ENCODE assay signal across 8 mouse cellular contexts in the genomic region with DNA sequence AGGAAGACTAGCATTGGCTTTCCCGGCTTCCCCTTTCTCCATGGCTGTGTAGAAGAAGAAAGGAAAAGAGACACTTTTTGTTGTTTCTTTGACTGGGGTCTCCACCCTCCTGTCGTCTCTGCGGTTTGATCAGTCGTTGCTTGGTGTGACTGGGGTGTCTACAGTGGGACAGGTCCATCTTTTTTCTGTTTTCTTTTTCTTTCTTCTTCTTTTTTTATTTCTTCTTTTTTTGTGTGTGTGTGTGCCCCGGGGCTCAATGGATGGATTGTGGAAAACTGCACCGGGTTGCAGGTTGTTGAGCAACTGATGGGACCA. TPM values are rescaled to one million over a fixed set of nuclear protein-coding genes. Genes with fewer than 3 reads are reported as not detected.
A peak's percentile ranks its signal among the peaks of the same experiment; 100 is the strongest.
DNase-seq lines count a peak whose midpoint lies in the region; ATAC-seq and TF ChIP-seq lines count a peak whose summit lies in the region.

No protein-coding gene starts in this region.

- no peak for ATAC-seq in heart, embryonic 11.5 days (replicated peaks; ENCODE audit: insufficient number of reproducible peaks, low FRiP score, low TSS enrichment)
- peak; percentile 10; the same call in 1 of the 2 replicates for ATAC-seq in hindbrain, embryonic 11.5 days (ENCODE audit: low FRiP score)

- in situ Hi-C loops in ES-E14 (cut with MboI; ENCODE audit: low sequenced_read_pairs in 2 of 2, unreplicated experiment in 2 of 2): no loop called here

- H3K27ac ChIP-seq in heart, embryonic 11.5 days (ENCODE audit: low read depth, low read length): no peak overlapping the region
- H3K27ac ChIP-seq in ES-E14 (ENCODE audit: insufficient read depth, low read depth, low read length, poor library complexity, severe bottlenecking): no peak overlapping the region
- peak overlapping the region; percentile 97 for H3K27ac ChIP-seq in hindbrain, embryonic 11.5 days (ENCODE audit: low read depth, low read length)
- no peak overlapping the region for H3K27ac ChIP-seq in thymus, adult 2 months (ENCODE audit: control insufficient read depth, insufficient read depth, low read length)

- H3K36me3 ChIP-seq in heart, embryonic 11.5 days (ENCODE audit: control insufficient read depth, insufficient read depth, low read length): no peaks in the 10 kb centered on the region
- H3K36me3 ChIP-seq in ES-E14 (ENCODE audit: control insufficient read depth, insufficient read depth, low read length, poor library complexity, severe bottlenecking): no peaks in the 10 kb centered on the region
- no peaks in the 10 kb centered on the region for H3K36me3 ChIP-seq in hindbrain, embryonic 11.5 days (ENCODE audit: control insufficient read depth, insufficient read depth, low read length)
- no peaks in the 10 kb centered on the region for H3K36me3 ChIP-seq in megakaryocyte, embryonic 14.5 days (replicated peaks; ENCODE audit: low read length)
- H3K36me3 ChIP-seq in thymus, adult 2 months (ENCODE audit: control insufficient read depth, insufficient read depth, low read length): no peaks in the 10 kb centered on the region

- peaks cover 5% of the 10 kb centered on the region; the same call in 1 of the 2 replicates for H3K27me3 ChIP-seq in heart, embryonic 11.5 days (ENCODE audit: control insufficient read depth, insufficient read depth, low read length)
- H3K27me3 ChIP-seq in hindbrain, embryonic 11.5 days (ENCODE audit: control insufficient read depth, insufficient read depth, low read length): no peaks in the 10 kb centered on the region
- peaks cover 63% of the 10 kb centered on the region for H3K27me3 ChIP-seq in megakaryocyte, embryonic 14.5 days (replicated peaks)
- no peaks in the 10 kb centered on the region; the same call in 1 of the 2 replicates for H3K27me3 ChIP-seq in thymus, adult 2 months (ENCODE audit: control insufficient read depth, insufficient read depth, low read length)

- no peak for TF ChIP-seq CTCF in thymus, adult 2 months (IDR thresholded peaks at IDR 0.05; ENCODE audit: borderline replicate concordance, control insufficient read depth, extremely low read depth, insufficient read depth, low read length, poor library complexity)

- peak overlapping the region; percentile 73 for H3K4me3 ChIP-seq in heart, embryonic 11.5 days (ENCODE audit: low read depth, low read length)
- H3K4me3 ChIP-seq in ES-E14 (ENCODE audit: insufficient read depth in 1 of 2, low read depth in 1 of 2, low read length in 2 of 2, poor library complexity in 1 of 2, severe bottlenecking in 1 of 2): peak overlapping the region; percentile 23 to 64; a peak in 2 of 4 replicates
- peak overlapping the region; percentile 79 for H3K4me3 ChIP-seq in hindbrain, embryonic 11.5 days (ENCODE audit: low read depth, low read length)
- H3K4me3 ChIP-seq in megakaryocyte, embryonic 14.5 days (replicated peaks): peak overlapping the region; percentile 90
- no peak overlapping the region for H3K4me3 ChIP-seq in thymus, adult 2 months (ENCODE audit: control insufficient read depth, insufficient read depth, low read length)

- H3K4me2 ChIP-seq in heart, embryonic 11.5 days: peak overlapping the region; percentile 92
- peak overlapping the region; percentile 93 for H3K4me2 ChIP-seq in hindbrain, embryonic 11.5 days (replicated peaks; ENCODE audit: low read depth, low read length)

- 2% methylated on average over 6 of the region's 6 CpGs for WGBS in heart, embryonic 11.5 days (ENCODE audit: insufficient replicate concordance)
- 0% methylated on average over 6 of the region's 6 CpGs for WGBS in hindbrain, embryonic 11.5 days
- 4% methylated on average over 6 of the region's 6 CpGs for WGBS in thymus, adult 2 months

- peaks cover 12% of the 10 kb centered on the region for H3K4me1 ChIP-seq in heart, embryonic 11.5 days (ENCODE audit: control insufficient read depth, insufficient read depth, low read length)
- H3K4me1 ChIP-seq in ES-E14 (ENCODE audit: control insufficient read depth in 2 of 2, insufficient read depth in 2 of 2, low read length in 2 of 2, poor library complexity in 1 of 2): peaks cover 0 to 2% of the 10 kb centered on the region in 2 experiments; a peak in 1 of 4 replicates
- peaks cover 4% of the 10 kb centered on the region; the same call in 1 of the 2 replicates for H3K4me1 ChIP-seq in hindbrain, embryonic 11.5 days (replicated peaks; ENCODE audit: control insufficient read depth, insufficient read depth, low read length)
- peaks cover 28% of the 10 kb centered on the region for H3K4me1 ChIP-seq in megakaryocyte, embryonic 14.5 days
- no peaks in the 10 kb centered on the region for H3K4me1 ChIP-seq in thymus, adult 2 months (replicated peaks; ENCODE audit: control insufficient read depth, insufficient read depth, low read length)

- DNase-seq in heart, adult 9 months (ENCODE audit: low spot score in 2 of 2): no peak
- DNase-seq in ES-E14 (ENCODE audit: low read depth, low spot score): no peak
- DNase-seq in hindbrain, embryonic 11.5 days (ENCODE audit: low spot score): no peak
- DNase-seq in thymus, adult 2 months: no peak
- no peak for DNase-seq in embryo, embryonic 10 days (ENCODE audit: low spot score)
- DNase-seq in urinary bladder, postnatal 25 days (ENCODE audit: low spot score): no peak

- H3K9ac ChIP-seq in heart, embryonic 11.5 days (ENCODE audit: low read depth, low read length): peak overlapping the region; percentile 79
- no peak overlapping the region for H3K9ac ChIP-seq in ES-E14 (ENCODE audit: insufficient read depth, low read depth, low read length, poor library complexity, severe bottlenecking)
- H3K9ac ChIP-seq in hindbrain, embryonic 11.5 days (ENCODE audit: low read depth, low read length): peak overlapping the region; percentile 75

- no peaks in the 10 kb centered on the region for H3K9me3 ChIP-seq in heart, embryonic 11.5 days (replicated peaks; ENCODE audit: control insufficient read depth, low read length)
- H3K9me3 ChIP-seq in ES-E14 (ENCODE audit: control insufficient read depth, insufficient read depth, low read depth, low read length): no peaks in the 10 kb centered on the region
- no peaks in the 10 kb centered on the region for H3K9me3 ChIP-seq in hindbrain, embryonic 11.5 days (ENCODE audit: control insufficient read depth, low read length)
- H3K9me3 ChIP-seq in megakaryocyte, embryonic 14.5 days: peaks cover 4% of the 10 kb centered on the region; the same call in 1 of the 2 replicates

- no peak for TF ChIP-seq POLR2A in thymus, adult 2 months (IDR thresholded peaks at IDR 0.05; ENCODE audit: control insufficient read depth, extremely low read depth, insufficient read depth, low read length, poor library complexity)

TF ChIP-seq in ES-E14, 5 proteins besides CTCF, POLR2A, EP300 and RAD21:
- TF ChIP-seq ZC3H11A (IDR thresholded peaks at IDR 0.05; ENCODE audit: borderline replicate concordance, low read depth, low read length) (no peak), HCFC1 (IDR thresholded peaks at IDR 0.05; ENCODE audit: borderline replicate concordance, insufficient read depth, low read length) (no peak), MAFK (IDR thresholded peaks at IDR 0.05; ENCODE audit: insufficient read depth, low read depth, low read length) (no peak), CHD2 (IDR thresholded peaks at IDR 0.05; ENCODE audit: low read depth, low read length) (no peak), ZNF384 (IDR thresholded peaks at IDR 0.05; ENCODE audit: low read depth, low read length) (no peak)

RNA-seq across cellular contexts. Expression of gene Adgrl3, which starts 1.0 kb away (rescaled TPM):
- polyA plus RNA-seq in heart, embryonic 11.5 days (2014; fragmentation: Nextera tagmentation; extraction: Ambion mirVana): 9.5 and 9.9 TPM in 2 replicates
- 5.4 and 11.3 TPM in 2 replicates for total RNA-seq in ES-E14 (2012; rRNA removed)
- 30.9 and 40.2 TPM in 2 replicates for polyA plus RNA-seq in hindbrain, embryonic 11.5 days (2014; fragmentation: Nextera tagmentation; extraction: Ambion mirVana)
- 0.10 TPM in 1 of 2 replicates, not detected in the other for polyA plus RNA-seq in megakaryocyte, embryonic 14.5 days (2012; ENCODE audit: insufficient read depth, low replicate concordance)
- 0.59 and 0.62 TPM in 2 replicates for polyA plus RNA-seq in thymus, adult 2 months (2012; rRNA removed)
